Mouse (Mus musculus): ENCODE measurements around the gene Gm4922. TPM values are rescaled to one million over a fixed set of nuclear protein-coding genes. Genes with fewer than 3 reads are reported as not detected.

Gm4922 gene
- total RNA-seq, 1 experiment from 2014 or later, result not detected

Other genes starting within 250 kb of the Gm4922 start
- 3.4 and 4.2 TPM in 2 replicates for gene Hebp2, start 240.7 kb downstream of the Gm4922 start, total RNA-seq (2021)
- 5.4 and 7.0 TPM in 2 replicates for gene Arfgef3, start 42.8 kb downstream of the Gm4922 start, total RNA-seq (2021)
- 3.2 and 9.8 TPM in 2 replicates for gene Perp, start 58.2 kb upstream of the Gm4922 start, total RNA-seq (2021)
- 4.7 and 10.3 TPM in 2 replicates for gene Tnfaip3, start 228.9 kb upstream of the Gm4922 start, total RNA-seq (2021)

Measured in adrenal gland, postnatal 14 days (tissue).